Mouse (Mus musculus): ENCODE results near the gene F8.
A peak's percentile ranks its signal among the peaks of the same experiment; 100 is the strongest.

Gene F8

GRCm38 (mm10) chrX:75138182-75138581 lies 244.2 kb downstream of the F8 start:
- no peak for DNase-seq (ENCODE audit: low read depth, low spot score)

DNA sequence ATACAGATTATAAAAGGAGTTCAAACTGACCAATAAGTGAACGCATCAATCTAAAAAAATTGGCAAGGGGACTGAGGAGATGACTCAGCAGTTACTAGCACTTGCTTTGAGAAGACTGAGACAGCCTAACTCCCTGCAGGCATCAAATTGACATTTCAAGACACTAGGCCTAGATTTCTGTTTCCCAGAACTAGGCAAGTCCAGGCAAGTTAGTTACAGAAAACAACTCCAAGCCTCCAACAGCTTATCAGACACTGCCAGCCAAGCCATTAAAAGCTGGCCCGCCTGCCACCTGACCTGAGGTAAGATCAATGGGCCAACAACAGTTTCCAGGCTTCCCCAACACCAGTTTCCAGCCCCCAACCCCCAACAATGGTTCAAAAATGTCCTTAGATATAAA lies 244.7 kb downstream of the F8 start:
- DNase-seq (ENCODE audit: low read depth, low spot score) = no peak

DNA sequence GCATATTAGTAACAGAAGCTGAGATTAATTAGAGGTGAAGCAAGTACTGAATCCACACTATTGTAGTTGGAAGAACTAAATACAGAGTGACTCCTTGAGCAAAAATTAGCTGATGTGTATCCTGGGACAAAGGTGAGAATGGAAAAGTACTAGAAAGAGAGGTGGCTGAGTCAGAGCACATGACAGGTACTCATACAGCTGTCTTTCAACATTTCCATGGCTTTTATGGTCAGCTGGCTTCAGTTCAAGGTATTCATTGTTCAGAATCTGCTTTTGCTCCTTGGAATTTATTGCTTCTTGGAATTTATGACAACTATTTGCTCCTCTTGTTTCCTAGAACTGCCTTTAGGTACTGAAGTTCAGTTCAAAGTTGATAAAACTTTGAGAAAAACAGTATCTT lies 245.5 kb downstream of the F8 start:
- DNase-seq (ENCODE audit: low read depth, low spot score) = no peak

DNA sequence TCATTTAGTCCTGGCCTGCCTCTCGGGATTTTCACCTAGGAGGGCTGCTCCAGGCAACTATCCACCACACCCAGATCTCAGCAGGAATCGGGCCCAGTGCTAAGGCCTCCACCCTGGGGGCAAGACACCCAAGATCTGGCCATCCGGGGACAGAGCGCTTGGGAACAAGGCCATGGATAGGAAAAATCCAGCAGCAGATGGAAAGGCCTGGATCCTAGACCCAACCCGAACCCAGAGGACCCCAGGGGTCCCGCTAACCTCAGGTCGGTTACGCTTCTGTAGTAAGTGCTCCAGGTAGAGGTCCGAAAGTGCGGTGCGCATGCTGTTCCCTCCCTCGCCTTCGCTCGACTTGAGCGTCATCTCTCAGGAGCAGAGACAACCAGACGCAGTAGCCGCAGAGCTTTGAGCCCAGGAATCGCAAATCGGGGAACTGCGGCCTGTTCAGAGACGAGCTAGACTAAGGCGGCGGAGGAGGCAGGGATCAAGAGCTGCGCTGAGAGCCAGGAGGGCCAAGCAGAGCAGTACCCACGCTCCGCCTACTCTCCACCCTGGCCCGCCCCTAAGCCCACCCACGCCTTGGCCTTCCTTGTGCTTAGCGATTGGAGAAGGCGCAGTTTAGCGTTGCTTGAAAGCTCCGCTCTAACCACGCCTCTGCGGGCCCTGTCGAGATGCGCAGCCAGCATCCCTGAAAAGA lies 251.8 kb downstream of the F8 start, which contains the start of gene Mpp1:
Gene Mpp1, minus strand, starts transcription at position 550 of the 694 bp plus-strand sequence.
- peak; percentile 88 for DNase-seq (ENCODE audit: low read depth, low spot score)

GRCm38 (mm10) chrX:75129474-75129873 lies 252.9 kb downstream of the F8 start:
- DNase-seq (ENCODE audit: low read depth, low spot score) = peak; percentile 22

DNA sequence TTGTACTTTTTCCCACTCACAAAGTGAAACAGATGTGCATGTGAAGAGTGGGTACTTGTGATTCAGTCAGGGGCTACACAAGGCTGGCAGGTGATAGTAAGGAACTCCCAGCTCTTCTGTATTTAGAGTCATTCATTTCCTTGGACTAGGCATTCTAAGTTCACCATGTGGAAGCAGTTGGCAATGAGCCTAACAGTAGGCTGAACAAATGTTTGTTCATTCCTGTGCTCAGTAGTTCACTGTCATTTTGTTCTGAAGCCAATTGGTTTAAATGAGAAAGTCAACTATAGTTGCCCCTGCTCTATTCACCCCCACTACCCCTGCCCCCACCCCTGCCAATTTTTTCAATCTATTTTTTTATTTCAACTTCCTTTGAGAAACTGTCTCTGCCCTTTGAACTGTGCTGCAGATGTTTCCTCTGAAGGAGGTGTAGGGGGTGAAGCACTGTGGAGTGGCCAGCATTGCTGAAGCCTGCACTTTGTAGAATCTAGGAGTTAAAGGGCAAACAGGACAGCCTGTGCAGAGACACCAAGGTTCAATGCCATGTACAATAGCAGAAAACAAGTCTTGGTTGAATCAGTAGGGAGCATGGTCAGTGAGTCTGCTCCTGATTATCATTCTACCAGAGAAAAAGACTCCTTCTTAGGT lies 254.0 kb downstream of the F8 start:
- DNase-seq (ENCODE audit: low read depth, low spot score) = peak; percentile 50

- no peak for DNase-seq (ENCODE audit: low read depth, low spot score)
These were observed 255.5 kb downstream of the F8 start for GRCm38 (mm10) chrX:75126893-75127292.

DNA sequence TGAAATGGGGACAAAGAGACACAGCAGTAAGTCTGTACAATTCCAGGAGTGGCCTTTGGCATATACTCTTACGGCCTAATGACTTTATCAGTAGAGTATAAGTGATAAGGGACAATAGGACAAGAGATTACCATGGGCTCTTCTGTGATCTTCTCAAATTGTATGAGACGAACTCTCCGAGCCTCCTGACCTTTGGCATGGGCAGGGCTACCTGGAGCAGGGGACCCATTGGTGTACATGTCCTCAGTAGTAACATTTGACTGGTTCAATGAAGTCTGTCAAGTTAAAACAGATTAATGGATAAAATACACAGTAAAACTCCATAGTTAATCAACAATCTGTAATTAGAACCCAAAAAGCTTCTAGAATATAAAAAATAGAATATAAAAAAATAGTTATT lies 256.8 kb downstream of the F8 start:
- DNase-seq (ENCODE audit: low read depth, low spot score) = no peak
